Mouse (Mus musculus): ENCODE results near the gene Il1r2. TPM values are rescaled to one million over a fixed set of nuclear protein-coding genes. Genes with fewer than 3 reads are reported as not detected.

The Il1r2 gene
- polyA plus RNA-seq (2012; rRNA removed), result 0.21 and 0.25 TPM in 2 replicates

DNA sequence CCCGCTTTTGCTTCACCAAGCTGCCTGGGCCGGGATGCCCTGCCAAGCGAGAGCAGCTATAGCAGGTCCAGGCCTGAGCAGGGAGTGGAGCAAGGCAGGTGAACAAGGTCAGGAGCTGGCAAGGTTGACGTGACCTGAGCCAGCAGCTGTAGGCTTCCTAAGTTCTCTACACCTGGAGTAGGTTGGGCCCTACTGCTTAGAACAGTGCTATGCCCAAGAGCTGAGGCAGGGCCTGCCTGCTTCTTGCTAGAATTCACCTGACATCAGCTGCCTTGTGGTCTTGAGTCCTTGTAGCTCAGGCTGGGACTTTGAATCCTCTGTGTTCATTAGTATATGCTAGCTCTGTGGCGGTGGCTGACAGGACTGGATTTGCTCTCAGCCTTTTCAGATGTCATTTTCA lies at the start of gene Il1r2:
Gene Il1r2, plus strand, starts transcription at position 301 of the 400 bp plus-strand sequence.
- no peak for DNase-seq (ENCODE audit: low read depth)
- TF ChIP-seq POLR2A (IDR thresholded peaks at IDR 0.05; ENCODE audit: borderline replicate concordance, extremely low read depth, insufficient read depth, insufficient read length, poor library complexity, severe bottlenecking) (no peak), CTCF (IDR thresholded peaks at IDR 0.05; ENCODE audit: borderline replicate concordance, extremely low read depth, insufficient read depth, insufficient read length) (no peak)

DNA sequence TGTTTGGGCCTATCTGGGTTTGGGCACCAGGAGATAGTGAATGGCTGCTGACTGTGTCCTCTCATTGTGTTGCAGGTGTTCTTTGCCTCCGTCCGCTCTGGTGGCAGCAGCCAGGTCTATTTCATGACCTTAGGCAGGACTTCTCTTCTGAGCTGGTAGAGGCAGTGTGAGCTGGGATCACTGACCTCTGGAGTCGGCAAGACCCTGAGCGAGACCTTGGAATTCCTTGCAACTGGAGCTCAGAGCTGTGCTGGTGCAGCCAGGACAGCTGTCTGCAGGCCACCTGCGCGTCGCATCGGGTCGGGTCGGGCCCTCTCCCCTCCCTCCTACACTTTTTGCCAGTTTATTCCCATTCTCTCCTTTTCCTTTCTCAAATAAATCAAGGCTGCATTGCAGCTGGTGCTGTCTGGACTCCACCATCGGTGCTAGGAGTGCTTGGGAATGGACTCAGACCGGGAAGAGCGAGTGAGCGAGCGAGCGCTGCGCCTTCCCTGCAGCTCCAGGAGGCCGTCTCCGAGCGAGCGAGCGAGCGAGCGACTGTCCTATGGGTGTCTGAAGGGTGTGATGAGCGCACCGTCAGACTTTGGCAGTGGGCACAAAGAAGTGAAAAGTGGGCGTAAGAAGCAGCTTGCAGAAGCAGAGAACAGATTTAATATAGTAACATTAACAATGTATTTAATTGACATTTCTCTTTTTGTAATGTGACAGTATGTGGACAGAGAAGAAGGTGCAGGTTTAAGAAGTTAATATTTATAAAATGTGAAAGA lies 49.1 kb upstream of the Il1r2 start:
- no peak for TF ChIP-seq POLR2A (IDR thresholded peaks at IDR 0.05; ENCODE audit: borderline replicate concordance, extremely low read depth, insufficient read depth, insufficient read length, poor library complexity, severe bottlenecking)
- TF ChIP-seq CTCF (IDR thresholded peaks at IDR 0.05; ENCODE audit: borderline replicate concordance, extremely low read depth, insufficient read depth, insufficient read length), result no peak
- no peak for DNase-seq (ENCODE audit: low read depth)

DNA sequence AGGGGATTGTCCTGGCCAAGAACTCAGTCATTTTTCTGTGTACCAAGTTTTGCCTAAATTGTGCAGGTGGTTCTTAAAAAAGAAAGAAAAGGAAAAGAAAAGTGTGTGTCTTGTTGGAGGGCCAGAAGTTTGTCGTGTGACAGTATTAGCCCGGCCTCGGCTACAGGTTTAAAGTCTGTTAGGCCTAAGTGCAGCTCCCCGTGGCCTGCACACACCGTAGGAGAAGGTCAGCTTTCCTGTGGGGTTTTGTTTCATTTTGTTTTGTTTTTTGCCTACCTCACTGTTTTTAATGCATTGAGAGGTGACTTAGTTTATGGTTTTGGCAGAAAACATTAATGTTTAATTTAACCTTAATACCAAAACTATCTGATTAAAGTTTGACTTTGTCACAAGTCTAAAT lies 48.5 kb upstream of the Il1r2 start:
- TF ChIP-seq CTCF (IDR thresholded peaks at IDR 0.05; ENCODE audit: borderline replicate concordance, extremely low read depth, insufficient read depth, insufficient read length), result no peak
- no peak for TF ChIP-seq POLR2A (IDR thresholded peaks at IDR 0.05; ENCODE audit: borderline replicate concordance, extremely low read depth, insufficient read depth, insufficient read length, poor library complexity, severe bottlenecking)
- no peak for DNase-seq (ENCODE audit: low read depth)

DNA sequence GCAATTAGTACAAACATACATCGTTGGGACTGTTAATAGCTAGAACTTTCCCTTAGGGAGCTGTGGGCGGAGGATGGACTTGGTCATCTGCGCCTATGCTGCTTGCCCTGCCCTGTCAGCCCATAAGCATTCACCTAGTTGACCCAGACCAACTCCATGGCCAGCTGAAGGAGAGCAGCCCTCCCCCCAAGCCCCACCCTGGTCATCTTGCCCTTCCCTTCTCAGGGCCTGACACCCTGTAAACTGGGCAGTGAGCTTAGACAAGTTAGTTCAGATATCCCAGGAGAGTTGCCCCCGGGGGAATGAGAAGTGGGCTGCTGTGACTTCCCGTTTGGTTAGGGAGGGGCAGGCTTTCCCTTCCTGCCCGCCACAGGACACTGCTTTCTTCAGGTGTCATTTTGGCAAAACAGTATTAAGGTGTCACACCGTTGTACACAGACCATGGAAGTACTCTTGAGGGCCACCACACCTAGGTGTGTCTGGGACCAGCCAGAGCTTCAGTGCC lies 46.7 kb upstream of the Il1r2 start:
- TF ChIP-seq CTCF (IDR thresholded peaks at IDR 0.05; ENCODE audit: borderline replicate concordance, extremely low read depth, insufficient read depth, insufficient read length) (no peak), POLR2A (IDR thresholded peaks at IDR 0.05; ENCODE audit: borderline replicate concordance, extremely low read depth, insufficient read depth, insufficient read length, poor library complexity, severe bottlenecking) (no peak)
- no peak for DNase-seq (ENCODE audit: low read depth)

DNA sequence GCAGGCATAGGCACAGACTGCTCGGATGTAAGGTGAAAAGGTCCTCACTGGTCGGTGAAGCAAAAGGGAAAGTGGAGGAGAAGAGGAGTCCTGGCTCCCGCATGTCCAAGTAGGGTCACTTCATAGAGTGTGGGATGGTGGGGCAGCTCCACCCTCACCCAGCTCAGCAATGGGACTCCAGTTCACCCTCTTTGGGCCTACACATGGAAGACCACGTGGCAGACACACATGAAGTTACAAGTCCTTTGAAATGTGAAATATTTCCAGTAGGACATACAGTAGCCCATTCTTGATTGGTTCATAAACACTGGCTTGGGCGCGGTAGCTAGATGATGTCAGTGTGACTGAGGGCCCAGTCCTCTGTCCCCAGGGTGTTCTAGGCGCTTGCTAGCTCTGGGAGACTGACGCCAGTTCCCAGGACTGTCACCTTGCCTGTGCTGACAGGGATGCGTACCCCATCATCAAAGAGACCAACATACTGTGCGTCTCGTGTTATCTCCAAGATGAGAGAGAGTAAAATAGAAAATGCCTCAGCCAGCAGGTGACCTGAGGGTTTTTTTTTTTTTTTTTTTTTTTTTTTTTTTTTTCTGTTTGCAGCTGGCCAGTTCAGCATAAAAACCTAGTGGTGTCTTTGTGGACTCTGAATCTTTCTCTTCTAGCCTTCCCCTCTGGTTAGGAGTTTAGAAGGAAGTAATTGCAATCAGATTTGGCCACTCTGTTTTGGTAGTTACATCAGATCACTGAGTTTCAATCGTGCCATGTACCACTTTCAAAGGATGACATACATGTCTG lies 45.5 kb upstream of the Il1r2 start:
- TF ChIP-seq POLR2A (IDR thresholded peaks at IDR 0.05; ENCODE audit: borderline replicate concordance, extremely low read depth, insufficient read depth, insufficient read length, poor library complexity, severe bottlenecking) (no peak), CTCF (IDR thresholded peaks at IDR 0.05; ENCODE audit: borderline replicate concordance, extremely low read depth, insufficient read depth, insufficient read length) (no peak)
- DNase-seq (ENCODE audit: low read depth), result no peak

DNA sequence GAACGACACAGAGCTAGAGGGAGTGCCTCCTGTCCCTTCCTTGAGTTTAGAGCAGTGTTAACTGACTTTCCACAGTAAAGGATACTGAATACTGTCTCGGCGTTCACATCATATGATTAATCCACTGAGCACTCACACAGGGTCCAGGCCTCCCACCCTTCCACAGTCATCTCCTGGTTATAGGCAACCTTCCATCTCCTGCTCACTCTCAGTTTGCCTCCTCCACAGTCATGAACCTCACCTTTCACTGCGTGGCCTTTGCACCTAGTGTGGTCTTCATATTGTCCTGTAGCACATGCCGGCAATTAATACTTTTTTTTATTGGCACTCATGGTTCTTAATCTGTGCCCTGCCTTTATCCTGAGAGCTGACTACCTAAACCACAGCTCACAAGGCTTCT lies 44.3 kb upstream of the Il1r2 start:
- TF ChIP-seq POLR2A (IDR thresholded peaks at IDR 0.05; ENCODE audit: borderline replicate concordance, extremely low read depth, insufficient read depth, insufficient read length, poor library complexity, severe bottlenecking) (no peak), CTCF (IDR thresholded peaks at IDR 0.05; ENCODE audit: borderline replicate concordance, extremely low read depth, insufficient read depth, insufficient read length) (no peak)
- DNase-seq (ENCODE audit: low read depth), result no peak

DNA sequence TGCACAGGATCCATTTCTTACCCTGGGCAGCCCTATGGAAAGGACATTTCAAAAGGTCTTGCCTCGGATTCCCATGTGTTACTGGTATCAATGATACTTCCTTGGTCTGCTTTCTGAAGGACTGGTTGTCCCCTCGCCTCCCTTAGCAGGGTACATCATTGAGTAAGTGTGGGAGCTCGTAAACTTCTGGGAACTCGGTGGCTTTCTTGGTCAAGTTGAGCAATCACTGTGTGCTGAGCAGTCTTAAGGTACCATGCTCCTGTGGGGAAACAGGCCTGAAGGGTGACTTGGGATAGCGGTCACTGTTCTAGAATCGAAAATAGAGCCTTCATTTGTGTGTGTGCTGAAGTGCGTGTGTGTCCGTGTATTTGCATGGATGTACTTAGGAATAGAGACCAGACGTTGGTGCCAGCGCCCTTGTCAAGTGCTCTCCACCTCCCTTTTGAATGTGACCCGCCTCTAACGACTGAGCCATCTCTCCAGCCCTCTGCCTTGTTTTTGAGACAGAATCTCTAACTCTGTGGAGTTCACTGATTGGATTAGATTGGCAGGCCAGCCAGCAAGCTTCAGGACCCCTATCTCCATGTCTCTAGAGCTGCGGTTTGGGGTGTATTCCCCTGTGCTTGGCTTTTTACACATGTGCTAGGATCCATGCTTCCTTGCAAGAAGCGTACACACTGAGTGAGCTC lies 43.4 kb upstream of the Il1r2 start:
- DNase-seq (ENCODE audit: low read depth), result no peak
- TF ChIP-seq CTCF (IDR thresholded peaks at IDR 0.05; ENCODE audit: borderline replicate concordance, extremely low read depth, insufficient read depth, insufficient read length), result no peak
- TF ChIP-seq POLR2A (IDR thresholded peaks at IDR 0.05; ENCODE audit: borderline replicate concordance, extremely low read depth, insufficient read depth, insufficient read length, poor library complexity, severe bottlenecking), result no peak

DNA sequence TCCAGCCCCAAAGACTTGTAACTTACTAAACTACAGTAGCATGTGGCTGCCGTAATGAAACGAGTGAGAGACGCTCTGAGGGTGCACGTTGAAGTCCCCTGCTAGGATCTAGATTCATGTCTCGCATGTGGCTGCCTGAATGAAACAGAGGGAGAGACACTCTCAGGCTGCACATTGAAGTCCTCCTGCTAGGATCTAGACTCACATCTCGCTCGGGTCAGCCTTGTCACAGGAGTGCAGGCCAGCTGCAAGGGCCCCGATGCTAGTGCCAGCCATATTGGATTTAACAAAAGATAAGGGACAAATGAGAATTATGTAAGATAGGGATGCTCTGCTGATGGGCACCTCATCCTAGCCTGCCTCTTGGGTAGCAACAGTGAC lies 42.9 kb upstream of the Il1r2 start:
- no peak for DNase-seq (ENCODE audit: low read depth)
- TF ChIP-seq POLR2A (IDR thresholded peaks at IDR 0.05; ENCODE audit: borderline replicate concordance, extremely low read depth, insufficient read depth, insufficient read length, poor library complexity, severe bottlenecking) (no peak), CTCF (IDR thresholded peaks at IDR 0.05; ENCODE audit: borderline replicate concordance, extremely low read depth, insufficient read depth, insufficient read length) (no peak)

DNA sequence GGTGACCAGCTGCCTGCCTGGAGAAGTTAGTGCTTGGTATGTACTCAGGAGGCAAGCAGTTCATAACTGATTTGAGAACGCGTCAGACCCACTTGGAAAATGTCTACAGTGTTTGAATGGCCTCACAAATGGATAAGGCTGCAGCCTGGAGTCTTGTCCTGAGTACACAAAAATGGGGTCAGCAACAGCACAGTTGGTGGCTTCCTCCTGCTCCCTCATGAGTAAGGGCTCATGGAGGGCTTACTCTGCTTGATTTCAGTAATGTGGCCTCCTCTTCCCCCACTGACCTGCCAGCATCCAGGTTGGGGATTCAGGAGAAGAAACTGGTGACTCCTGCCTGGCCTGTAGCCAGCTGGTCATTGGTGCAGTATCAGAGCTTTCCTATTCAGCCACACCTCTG lies 42.3 kb upstream of the Il1r2 start:
- no peak for TF ChIP-seq POLR2A (IDR thresholded peaks at IDR 0.05; ENCODE audit: borderline replicate concordance, extremely low read depth, insufficient read depth, insufficient read length, poor library complexity, severe bottlenecking)
- no peak for TF ChIP-seq CTCF (IDR thresholded peaks at IDR 0.05; ENCODE audit: borderline replicate concordance, extremely low read depth, insufficient read depth, insufficient read length)
- DNase-seq (ENCODE audit: low read depth), result no peak

DNA sequence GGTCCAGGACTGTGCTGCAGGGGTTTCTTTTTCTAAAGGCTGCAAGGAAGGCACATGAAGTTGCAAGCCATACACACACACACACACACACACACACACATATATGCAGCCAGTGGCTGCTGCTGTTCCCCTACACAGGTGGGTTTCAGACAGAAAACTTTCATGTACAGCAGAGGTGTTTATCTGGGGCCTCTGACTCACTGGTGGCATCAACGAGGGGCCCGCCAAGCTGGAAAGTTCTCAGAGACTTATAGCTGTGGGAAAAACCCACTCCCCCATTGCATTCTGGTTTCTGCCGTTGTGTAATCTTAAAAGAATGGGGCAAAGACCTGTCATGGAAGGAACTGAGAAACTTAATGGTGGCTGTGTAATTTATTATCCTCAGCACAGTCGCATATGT lies 40.6 kb upstream of the Il1r2 start:
- no peak for TF ChIP-seq CTCF (IDR thresholded peaks at IDR 0.05; ENCODE audit: borderline replicate concordance, extremely low read depth, insufficient read depth, insufficient read length)
- TF ChIP-seq POLR2A (IDR thresholded peaks at IDR 0.05; ENCODE audit: borderline replicate concordance, extremely low read depth, insufficient read depth, insufficient read length, poor library complexity, severe bottlenecking), result no peak
- no peak for DNase-seq (ENCODE audit: low read depth)
